Mouse (Mus musculus) hindlimb bud, embryonic 11.5 days (tissue): ENCODE measurements at regions not wholly inside any gene's neighbourhood (a gene's known extent, or its start where the extent isn't known, plus 50 kb on each side); places are given as distances from the start of the nearest gene placed in this dataset.

ENCODE experiments used
- DNase-seq: peaks from one replicate; pipeline ENCODE4 v3.0.0-alpha.2; 2012; ENCODE audit warnings: low read depth, low spot score; ENCODE audit errors: extremely low spot score

- no peak for DNase-seq
These were observed 318.1 kb upstream of the Runx1 start for GRCm38 (mm10) chr16:93144033-93144432.

- DNase-seq = no peak
These were observed 317.2 kb upstream of the Runx1 start for GRCm38 (mm10) chr16:93143164-93143563.

GRCm38 (mm10) chr16:93141967-93142366, 316.0 kb upstream of the Runx1 start:
- no peak for DNase-seq

- no peak for DNase-seq
These were observed 314.7 kb upstream of the Runx1 start for GRCm38 (mm10) chr16:93140535-93141110.

- DNase-seq = no peak
These were observed 311.3 kb upstream of the Runx1 start for GRCm38 (mm10) chr16:93137249-93137648.

- DNase-seq = no peak
These were observed 305.5 kb upstream of the Runx1 start for GRCm38 (mm10) chr16:93131404-93131803.

GRCm38 (mm10) chr16:93130622-93131021, 304.7 kb upstream of the Runx1 start:
- DNase-seq = no peak

GRCm38 (mm10) chr16:93123707-93124106, 297.8 kb upstream of the Runx1 start:
- no peak for DNase-seq

GRCm38 (mm10) chr16:93116111-93116969, 290.4 kb upstream of the Runx1 start:
- no peak for DNase-seq

GRCm38 (mm10) chr16:93110912-93111311, 285.0 kb upstream of the Runx1 start:
- no peak for DNase-seq

GRCm38 (mm10) chr16:93110451-93110850, 284.5 kb upstream of the Runx1 start:
- no peak for DNase-seq

- no peak for DNase-seq
These were observed 283.9 kb upstream of the Runx1 start for GRCm38 (mm10) chr16:93109683-93110407.

GRCm38 (mm10) chr16:93107524-93107845, 281.5 kb upstream of the Runx1 start:
- no peak for DNase-seq

- no peak for DNase-seq
These were observed 281.0 kb upstream of the Runx1 start for GRCm38 (mm10) chr16:93106811-93107523.

- no peak for DNase-seq
These were observed 276.2 kb upstream of the Runx1 start for GRCm38 (mm10) chr16:93102174-93102573.

- DNase-seq = no peak
These were observed 272.1 kb upstream of the Runx1 start for GRCm38 (mm10) chr16:93098057-93098456.

GRCm38 (mm10) chr16:93096175-93096574, 270.2 kb upstream of the Runx1 start:
- DNase-seq = no peak

GRCm38 (mm10) chr16:93092796-93093195, 266.8 kb upstream of the Runx1 start:
- no peak for DNase-seq

GRCm38 (mm10) chr16:93085227-93085883, 259.4 kb upstream of the Runx1 start:
- no peak for DNase-seq

- no peak for DNase-seq
These were observed 257.8 kb upstream of the Runx1 start for GRCm38 (mm10) chr16:93083756-93084155.

GRCm38 (mm10) chr16:93083142-93083541, 257.2 kb upstream of the Runx1 start:
- DNase-seq = no peak
